In genomic region chr11:46251994-46252393, GRCm38 (mm10) we compare ENCODE assay signal across 8 mouse cellular contexts. TPM values are rescaled to one million over a fixed set of nuclear protein-coding genes. Genes with fewer than 3 reads are reported as not detected.
A peak's percentile ranks its signal among the peaks of the same experiment; 100 is the strongest.
DNase-seq lines count a peak whose midpoint lies in the region; ATAC-seq and TF ChIP-seq lines count a peak whose summit lies in the region.

No protein-coding gene starts in this region.

- peak; percentile 79 for DNase-seq in adrenal gland, postnatal 10 days
- DNase-seq in embryo, embryonic 9.5 days (ENCODE audit: extremely low spot score) = peak; percentile 57
- DNase-seq in heart, postnatal 4 days = peak; percentile 75
- DNase-seq in layer of hippocampus, postnatal 10 days (ENCODE audit: low spot score in 2 of 2) = peak; percentile 76 to 78
- peak; percentile 75 for DNase-seq in right cerebral cortex, postnatal 14 days
- DNase-seq in Muller cell, postnatal 12 days (ENCODE audit: inconsistent ontology term) = no peak

- no peaks in the 10 kb centered on the region for H3K27me3 ChIP-seq in ES-Bruce4 (ENCODE audit: control insufficient read depth, insufficient read depth, low read length, poor library complexity, severe bottlenecking)

- no peak overlapping the region for H3K27ac ChIP-seq in ES-Bruce4 (ENCODE audit: insufficient read depth, low read length)

- TF ChIP-seq POLR2A in ES-Bruce4 (IDR thresholded peaks at IDR 0.05; ENCODE audit: insufficient read depth, low read length) = no peak

- ATAC-seq in megakaryocyte progenitor cell, adult 5-6 weeks (replicated peaks; ENCODE audit: poor library complexity) = peak; percentile 97

- H3K4me1 ChIP-seq in ES-Bruce4 (ENCODE audit: control insufficient read depth, insufficient read depth, low read length) = peaks cover 4% of the 10 kb centered on the region

- no peaks in the 10 kb centered on the region for H3K36me3 ChIP-seq in ES-Bruce4 (ENCODE audit: control insufficient read depth, insufficient read depth, low read length, poor library complexity, severe bottlenecking)

- H3K9me3 ChIP-seq in ES-Bruce4 (replicated peaks; ENCODE audit: control insufficient read depth, insufficient read depth, low read length, poor library complexity, severe bottlenecking) = no peaks in the 10 kb centered on the region

- H3K4me3 ChIP-seq in ES-Bruce4 (ENCODE audit: low read depth, low read length) = no peak overlapping the region

- H3K9ac ChIP-seq in ES-Bruce4 (ENCODE audit: low read depth, poor library complexity, severe bottlenecking) = no peak overlapping the region

- no peak for TF ChIP-seq EP300 in ES-Bruce4 (IDR thresholded peaks at IDR 0.05; ENCODE audit: insufficient read depth, low read depth, low read length)

- TF ChIP-seq CTCF in ES-Bruce4 (IDR thresholded peaks at IDR 0.05; ENCODE audit: low read depth, low read length) = peak; percentile 98

RNA-seq across cellular contexts. Expression of gene Fndc9, which starts 16.7 kb away (rescaled TPM):
- not detected in 2 replicates for polyA plus RNA-seq in ES-Bruce4 (2011; ENCODE audit: insufficient read depth, insufficient read length, low read depth, missing spikeins)
- not detected for total RNA-seq in adrenal gland, postnatal 10 days (2021)
- total RNA-seq in heart, postnatal 4 days (2021) = not detected
- total RNA-seq in layer of hippocampus, postnatal 10 days (2021) = 1 to 10 TPM; 6.2 to 7.5 TPM
- total RNA-seq in megakaryocyte progenitor cell, adult 5-6 weeks (2015) = not detected in 2 replicates
- total RNA-seq in megakaryocyte progenitor cell, adult 5-6 weeks (2017) = not detected in 2 replicates

Comparison
In these comparisons a context has a peak if more than half of its experiments do, and no peak if none do; other contexts are left out.
1. RNA of gene Fndc9, which starts 16.7 kb away (total RNA-seq): 6.2 to 7.5 TPM in layer of hippocampus, postnatal 10 days; not detected in adrenal gland, postnatal 10 days, not detected in heart, postnatal 4 days and not detected in megakaryocyte progenitor cell, adult 5-6 weeks; every median in the first group is over 4 times any median in the second.